Mouse (Mus musculus) gastrocnemius, postnatal 36 days (tissue): ENCODE data around the gene Clic3. TPM values are rescaled to one million over a fixed set of nuclear protein-coding genes. Genes with fewer than 3 reads are reported as not detected.
"Not testable (repeated sequence)": the region's sequence is repeated elsewhere in the genome, so short reads cannot be mapped to it uniquely, and the experiment has no call there.

Experiments used
- DNase-seq, 2 experiments: peaks; one replicate each; pipeline ENCODE4 v3.0.0; 2022
- intact Hi-C: fragments of 180-260 bp; cut with DNase I; formaldehyde crosslinking; loops from one replicate; pipeline ENCODE4 v1.15.1; 2025
- long read RNA-seq, 2 experiments: library from polyadenylated mRNA; stranded (forward); transcript quantifications; one replicate each; pipeline ENCODE4 v2.0.0; 2021
- total RNA-seq, 2 experiments: library from RNA; stranded (reverse); gene quantifications; 2 replicates each; pipeline ENCODE4 v1.2.3; 2021

Clic3 gene
- under 1 TPM; 0.35 to 0.46 TPM for total RNA-seq
- long read RNA-seq, experiment 1 = 0 reads
- long read RNA-seq, experiment 2 = 0 reads

GRCm38 (mm10) chr2:25456205-25456953 is at the start of gene Clic3:
Clic3 (plus strand) TSS chr2:25456838.
- intact Hi-C loops = no loop called here
- DNase-seq = no peak

- intact Hi-C loops = no loop called here
- DNase-seq = no peak
These were observed 47.7 kb upstream of the Clic3 start for GRCm38 (mm10) chr2:25408908-25409307.

- DNase-seq = not testable (repeated sequence)
- intact Hi-C loops = loop anchor here (5.0 kb wide), 1 partner anchor 36 kb away; no protein-coding TSS in a partner anchor
These were observed 43.2 kb upstream of the Clic3 start for GRCm38 (mm10) chr2:25413436-25413835.

GRCm38 (mm10) chr2:25417426-25417825 is 39.2 kb upstream of the Clic3 start:
- intact Hi-C loops = no loop called here
- peak in 1 of 2 experiments; percentile 46 for DNase-seq

- intact Hi-C loops = loop anchor here (2.0 to 5.0 kb wide), 3 partner anchors 61 to 155 kb away; partner anchors contain the start of gene Phpt1
- no peak for DNase-seq
These were observed 34.7 kb upstream of the Clic3 start for GRCm38 (mm10) chr2:25421896-25422295.

GRCm38 (mm10) chr2:25422587-25423410 is 33.8 kb upstream of the Clic3 start, which contains the start of gene Fut7:
Fut7 (plus strand) TSS chr2:25423267.
- DNase-seq = no peak
- intact Hi-C loops = loop anchor here (2.0 to 5.0 kb wide), 2 partner anchors 128 to 155 kb away; partner anchors contain the start of gene Phpt1

GRCm38 (mm10) chr2:25423626-25424025 is 33.0 kb upstream of the Clic3 start:
- peak in 1 of 2 experiments; percentile 2 for DNase-seq
- intact Hi-C loops = loop anchor here (2.0 to 5.0 kb wide), 2 partner anchors 127 to 154 kb away; partner anchors contain the start of gene Phpt1

GRCm38 (mm10) chr2:25425481-25425880 is 31.2 kb upstream of the Clic3 start:
- DNase-seq = peak in 1 of 2 experiments; percentile 4
- intact Hi-C loops = loop anchor here (5.0 kb wide), 1 partner anchor 48 kb away; no protein-coding TSS in a partner anchor

GRCm38 (mm10) chr2:25426721-25427191 is 29.9 kb upstream of the Clic3 start:
- intact Hi-C loops = loop anchor here (5.0 kb wide), 1 partner anchor 49 kb away; no protein-coding TSS in a partner anchor
- peak; percentile 58 to 62 for DNase-seq

- intact Hi-C loops = loop anchor here (5.0 kb wide), 1 partner anchor 50 kb away; no protein-coding TSS in a partner anchor
- DNase-seq = no peak
These were observed 29.4 kb upstream of the Clic3 start for GRCm38 (mm10) chr2:25427256-25427655.

- peak; percentile 90 for DNase-seq
- intact Hi-C loops = loop anchor here (5.0 kb wide), 1 partner anchor 51 kb away; no protein-coding TSS in a partner anchor
These were observed 28.0 kb upstream of the Clic3 start, which contains the start of gene Abca2 for GRCm38 (mm10) chr2:25428442-25429236. Abca2 (plus strand) TSS chr2:25428703.

GRCm38 (mm10) chr2:25429435-25430180 is 27.0 kb upstream of the Clic3 start:
- intact Hi-C loops = loop anchor here (5.0 kb wide), 1 partner anchor 52 kb away; no protein-coding TSS in a partner anchor
- DNase-seq = no peak

GRCm38 (mm10) chr2:25430395-25431233 is 26.0 kb upstream of the Clic3 start:
- intact Hi-C loops = no loop called here
- DNase-seq = no peak

GRCm38 (mm10) chr2:25431308-25431855 is 25.3 kb upstream of the Clic3 start:
- intact Hi-C loops = no loop called here
- DNase-seq = no peak

GRCm38 (mm10) chr2:25432326-25433098 is 24.1 kb upstream of the Clic3 start:
- intact Hi-C loops = no loop called here
- no peak for DNase-seq

- intact Hi-C loops = no loop called here
- no peak for DNase-seq
These were observed 23.5 kb upstream of the Clic3 start for GRCm38 (mm10) chr2:25433101-25433500.

GRCm38 (mm10) chr2:25434292-25434691 is 22.3 kb upstream of the Clic3 start:
- no peak for DNase-seq
- intact Hi-C loops = no loop called here
